Mouse (Mus musculus) testis, adult 2 months (tissue): ENCODE measurements around the gene Dcdc2a.

ENCODE experiments used
- CTCF ChIP-seq: fragments of 200-500 bp; IDR thresholded peaks from 2 replicates; pipeline ENCODE4 v1.5.1; 2012; ENCODE audit warnings: low read depth, mild to moderate bottlenecking, inconsistent platforms, low read length, moderate library complexity; ENCODE audit not compliant: control insufficient read depth, insufficient read depth, insufficient replicate concordance
- POLR2A ChIP-seq: fragments of 200-500 bp; IDR thresholded peaks from 2 replicates; pipeline ENCODE4 v1.6.1; 2012; ENCODE audit warnings: low read depth, mild to moderate bottlenecking, inconsistent platforms, low read length, moderate library complexity; ENCODE audit not compliant: control insufficient read depth

GRCm38 (mm10) chr13:25257608-25258007 lies 201.8 kb downstream of the Dcdc2a start:
- TF ChIP-seq POLR2A (no peak), CTCF (no peak)
